ENCODE assay signal across 21 mouse cellular contexts in genomic region chr10:24645169-24645568, GRCm38 (mm10). TPM values are rescaled to one million over a fixed set of nuclear protein-coding genes. Genes with fewer than 3 reads are reported as not detected.
DNase-seq lines count a peak whose midpoint lies in the region; ATAC-seq and TF ChIP-seq lines count a peak whose summit lies in the region.
"Had no signal": no experiment of that assay in that cellular context is flagged by ENCODE, and none has a peak within 500 bp of the region (broad histone marks: within the 10 kb centered on the region; RNA-seq: fewer than 3 reads in every experiment).

No protein-coding gene starts in this region.

- H3K4me3 ChIP-seq in heart, embryonic 12.5 days = no peak overlapping the region
- no peak overlapping the region for H3K4me3 ChIP-seq in lung, embryonic 14.5 days (ENCODE audit: low read depth, low read length)
- H3K4me3 ChIP-seq: embryonic facial prominence, embryonic 13.5 days; forebrain, embryonic 12.5 days; heart, embryonic 15.5 days; hindbrain, embryonic 10.5 days had no signal

- intact Hi-C loops in heart, postnatal 14 days (cut with DNase I) = no loop called here

- 81% methylated on average over 8 of the region's 8 CpGs for WGBS in heart, embryonic 12.5 days
- WGBS in lung, embryonic 14.5 days = 70% methylated on average over 8 of the region's 8 CpGs

- H3K4me2 ChIP-seq in heart, embryonic 12.5 days = no peak overlapping the region
- H3K4me2 ChIP-seq in lung, embryonic 14.5 days = no peak overlapping the region
- H3K4me2 ChIP-seq: embryonic facial prominence, embryonic 13.5 days; forebrain, embryonic 12.5 days; heart, embryonic 15.5 days; hindbrain, embryonic 14.5 days had no signal

- peak; percentile 44 to 68 for DNase-seq in heart, adult 9 months (ENCODE audit: low spot score in 2 of 2)
- DNase-seq in lung, embryonic 14.5 days = peak; percentile 60
- no peak for DNase-seq in lung, postnatal 25 days (ENCODE audit: low spot score)
- DNase-seq in heart, postnatal 14 days = peak; percentile 60 to 65
- DNase-seq in heart, postnatal 4 days = peak; percentile 43
- DNase-seq in layer of hippocampus, postnatal 36 days = no peak
- DNase-seq: adrenal gland, adult 2 months; adrenal gland, postnatal 25 days; cerebellum, adult 18-20 months; cerebellum, adult 9-11 months; cerebellum, postnatal 36 days; gastrocnemius, postnatal 14 days had no signal

- no peaks in the 10 kb centered on the region for H3K4me1 ChIP-seq in heart, embryonic 12.5 days (replicated peaks)
- H3K4me1 ChIP-seq in lung, embryonic 14.5 days (ENCODE audit: insufficient read depth) = peaks cover 5% of the 10 kb centered on the region; the same call in 1 of the 2 replicates
- H3K4me1 ChIP-seq: embryonic facial prominence, embryonic 13.5 days; forebrain, embryonic 12.5 days; heart, embryonic 15.5 days; hindbrain, embryonic 10.5 days had no signal

- no peak for TF ChIP-seq CTCF in lung, embryonic 14.5 days (IDR thresholded peaks at IDR 0.05; ENCODE audit: low read depth)

- H3K9ac ChIP-seq in heart, embryonic 12.5 days = no peak overlapping the region
- no peak overlapping the region for H3K9ac ChIP-seq in lung, embryonic 14.5 days
- H3K9ac ChIP-seq: embryonic facial prominence, embryonic 13.5 days; forebrain, embryonic 12.5 days; heart, embryonic 15.5 days; hindbrain, embryonic 14.5 days had no signal

- H3K27me3 ChIP-seq in heart, embryonic 12.5 days (replicated peaks) = no peaks in the 10 kb centered on the region
- H3K27me3 ChIP-seq in lung, embryonic 14.5 days (ENCODE audit: insufficient read depth, low read length) = no peaks in the 10 kb centered on the region
- H3K27me3 ChIP-seq: embryonic facial prominence, embryonic 13.5 days; forebrain, embryonic 12.5 days; heart, embryonic 15.5 days had no signal

- no peak for ATAC-seq in heart, embryonic 12.5 days (ENCODE audit: insufficient number of reproducible peaks, low FRiP score)
- ATAC-seq in lung, embryonic 14.5 days (ENCODE audit: insufficient read depth) = no peak
- ATAC-seq: forebrain, embryonic 16.5 days; intestine, postnatal 0 days had no signal

- H3K9me3 ChIP-seq in heart, embryonic 12.5 days (replicated peaks) = no peaks in the 10 kb centered on the region
- H3K9me3 ChIP-seq in lung, embryonic 14.5 days (ENCODE audit: low read depth, low read length) = no peaks in the 10 kb centered on the region
- H3K9me3 ChIP-seq: embryonic facial prominence, embryonic 13.5 days; forebrain, embryonic 12.5 days; heart, embryonic 15.5 days; hindbrain, embryonic 10.5 days had no signal

- H3K36me3 ChIP-seq in heart, embryonic 12.5 days = 0 out of 2 replicates have a peak, but pooled peaks cover 2% of the 10 kb centered on the region
- H3K36me3 ChIP-seq in lung, embryonic 14.5 days (ENCODE audit: insufficient read depth) = no peaks in the 10 kb centered on the region
- H3K36me3 ChIP-seq: embryonic facial prominence, embryonic 13.5 days; forebrain, embryonic 12.5 days; heart, embryonic 15.5 days; hindbrain, embryonic 10.5 days had no signal

- no peak overlapping the region for H3K27ac ChIP-seq in heart, embryonic 12.5 days (ENCODE audit: poor library complexity, severe bottlenecking)
- H3K27ac ChIP-seq in lung, embryonic 14.5 days (ENCODE audit: low read depth) = no peak overlapping the region
- H3K27ac ChIP-seq: embryonic facial prominence, embryonic 13.5 days; forebrain, embryonic 12.5 days; heart, embryonic 15.5 days; hindbrain, embryonic 10.5 days; hindbrain, embryonic 14.5 days had no signal

RNA-seq across cellular contexts. Expression of gene Ccn2, which starts 49.9 kb away (rescaled TPM):
- polyA plus RNA-seq in heart, embryonic 12.5 days (2016; fragmentation: Nextera tagmentation; extraction: Ambion mirVana) = 56.8 and 60.1 TPM in 2 replicates
- 9.8 and 10.5 TPM in 2 replicates for polyA plus RNA-seq in lung, embryonic 14.5 days (2014; fragmentation: Nextera tagmentation; extraction: Ambion mirVana)
- total RNA-seq in heart, postnatal 14 days (2021) = 10 to 100 TPM; 61.8 to 65.7 TPM
- total RNA-seq in heart, postnatal 4 days (2021) = 100 to 1,000 TPM; 160 to 233 TPM
- 1 to 10 TPM; 6.3 to 8.3 TPM for total RNA-seq in layer of hippocampus, postnatal 36 days (2021)
- total RNA-seq: granulocyte monocyte progenitor cell, adult 5-6 weeks had no signal

Comparison
In these comparisons a context has a peak if more than half of its experiments do, and no peak if none do; other contexts are left out.
1. DNase-seq: peak in heart, adult 9 months (2 of 2), lung, embryonic 14.5 days (single experiment), heart, postnatal 14 days (2 of 2) and heart, postnatal 4 days (single experiment); none in lung, postnatal 25 days (single experiment) and layer of hippocampus, postnatal 36 days (0 of 2).
2. RNA of gene Ccn2, which starts 49.9 kb away (total RNA-seq): 160 to 233 TPM in heart, postnatal 4 days and 61.8 to 65.7 TPM in heart, postnatal 14 days; 6.3 to 8.3 TPM in layer of hippocampus, postnatal 36 days; every median in the first group is over 4 times any median in the second.